Mouse (Mus musculus): ENCODE measurements around the gene Znrd1.

The Znrd1 gene

DNA sequence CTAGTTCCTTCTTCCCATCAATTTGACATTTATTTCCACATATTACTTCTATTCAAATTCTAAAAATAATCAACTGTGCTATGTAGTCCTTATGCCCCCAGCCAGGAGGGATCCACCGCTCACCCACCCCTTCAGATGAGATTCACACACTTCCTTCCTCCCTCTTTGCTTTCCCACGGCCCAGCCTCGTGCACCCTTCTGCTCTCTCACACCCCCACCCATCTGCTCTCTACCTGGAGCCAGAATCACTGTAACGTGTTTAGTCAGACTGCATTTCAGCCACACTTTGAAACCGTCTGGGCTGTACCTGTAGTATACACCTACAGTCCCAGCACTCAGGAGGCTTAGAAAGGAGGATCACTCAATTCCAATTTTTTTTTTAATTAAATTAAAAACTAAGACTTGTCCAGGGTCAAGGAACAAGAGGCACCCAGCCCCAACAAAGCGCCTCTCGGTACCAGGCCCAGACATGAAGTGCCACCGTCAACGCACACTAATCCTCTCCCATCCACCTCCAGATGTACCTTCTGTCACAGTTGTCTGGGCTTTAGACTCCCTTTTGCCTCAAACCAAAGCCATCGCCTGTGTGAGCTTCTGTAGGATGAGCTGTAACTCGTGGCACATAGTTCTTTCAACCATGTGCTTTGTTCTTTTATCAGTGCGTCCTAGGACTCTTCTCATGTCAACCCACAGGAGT is 29.0 kb downstream of the Znrd1 start:
- in situ Hi-C loops (cut with MboI, MseI): no loop called here

DNA sequence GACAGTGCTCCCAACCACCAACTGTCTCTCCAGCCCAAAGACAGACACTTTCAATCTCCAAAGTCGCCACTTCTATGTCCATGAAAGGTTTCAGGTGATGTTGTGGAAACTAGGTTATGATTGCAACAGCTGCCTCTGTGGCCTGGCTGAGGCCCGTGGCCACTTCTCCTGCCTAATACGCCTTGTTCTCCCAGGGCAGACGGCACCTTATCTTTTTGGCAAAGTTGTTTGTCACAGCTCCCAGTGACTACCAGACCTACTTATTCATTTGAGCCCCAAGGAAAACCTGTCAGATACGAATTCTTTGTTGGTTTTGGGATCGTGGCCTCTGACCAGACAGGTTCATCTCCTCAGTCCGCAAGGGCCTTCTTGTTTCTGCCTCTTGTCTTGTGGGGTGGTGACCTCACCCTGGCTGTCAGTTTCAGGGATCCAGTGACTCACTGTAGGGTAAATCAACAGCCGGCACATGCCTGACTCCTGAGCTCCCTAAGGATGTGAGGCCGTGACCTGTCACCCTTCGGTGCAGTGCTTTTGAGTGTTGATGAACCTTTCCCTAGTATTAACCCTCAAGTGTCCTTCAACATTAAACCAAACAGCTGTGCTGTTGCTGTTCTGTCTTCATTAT is 30.8 kb downstream of the Znrd1 start:
- in situ Hi-C loops (cut with MboI, MseI): no loop called here

DNA sequence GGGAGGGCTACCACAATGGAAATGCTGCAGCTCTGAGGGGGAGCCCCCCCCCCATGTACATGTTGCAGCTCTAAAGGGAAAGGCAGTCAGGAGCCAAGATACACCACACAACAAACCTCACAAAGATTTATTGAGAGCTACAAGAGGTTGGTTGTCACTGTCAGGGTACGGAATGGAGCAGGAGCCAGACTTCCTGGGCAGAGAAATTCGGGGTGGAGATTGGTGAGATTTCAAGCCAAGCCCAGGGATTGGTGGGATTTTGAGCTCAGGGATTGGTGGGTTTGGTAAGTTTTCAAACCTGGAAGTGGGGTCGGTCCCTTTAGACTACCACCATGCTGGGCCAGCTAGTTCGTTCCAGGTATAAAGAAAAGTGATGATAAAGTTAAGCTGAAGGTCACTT is 34.9 kb downstream of the Znrd1 start:
- in situ Hi-C loops (cut with MboI, MseI): no loop called here

DNA sequence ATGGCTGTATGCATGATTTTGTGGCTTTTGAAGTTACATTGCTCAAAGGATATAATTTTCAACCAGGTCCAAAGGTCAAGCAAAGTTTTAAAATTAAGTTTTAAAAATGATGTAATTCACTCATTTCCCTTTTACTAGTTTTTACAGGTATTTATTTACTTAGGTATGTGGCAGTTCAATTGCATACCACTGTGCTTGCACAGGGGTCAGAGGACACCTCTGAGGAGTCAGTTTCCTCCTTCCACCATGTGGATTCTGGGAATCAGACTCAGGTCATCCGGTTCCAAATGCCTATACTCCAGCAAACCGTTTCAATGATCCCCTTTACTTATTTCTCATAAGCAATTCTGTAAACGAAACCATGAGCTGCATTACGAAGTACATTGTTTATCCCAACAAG is 35.6 kb downstream of the Znrd1 start:
- in situ Hi-C loops (cut with MboI, MseI): no loop called here

DNA sequence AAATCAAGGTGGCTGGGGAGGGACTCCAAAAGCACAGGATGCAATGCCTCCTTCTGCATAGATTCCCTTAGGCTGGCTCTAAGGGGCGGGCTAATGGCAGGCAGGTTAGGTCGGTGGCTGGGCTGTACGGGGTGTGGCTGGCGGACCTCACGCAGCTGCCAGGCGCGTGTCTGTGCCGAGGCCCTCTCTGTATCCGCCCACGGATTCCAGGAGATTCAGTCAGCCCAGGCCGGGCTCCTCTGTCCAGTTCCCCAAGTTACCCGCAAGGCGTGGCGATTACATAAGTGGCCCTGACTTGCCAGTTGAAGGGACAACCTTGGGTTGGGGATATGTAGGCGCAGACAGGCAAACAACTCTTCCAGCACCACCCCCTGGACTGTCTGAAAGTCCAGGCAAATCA is 38.1 kb downstream of the Znrd1 start:
- in situ Hi-C loops (cut with MboI, MseI): no loop called here

DNA sequence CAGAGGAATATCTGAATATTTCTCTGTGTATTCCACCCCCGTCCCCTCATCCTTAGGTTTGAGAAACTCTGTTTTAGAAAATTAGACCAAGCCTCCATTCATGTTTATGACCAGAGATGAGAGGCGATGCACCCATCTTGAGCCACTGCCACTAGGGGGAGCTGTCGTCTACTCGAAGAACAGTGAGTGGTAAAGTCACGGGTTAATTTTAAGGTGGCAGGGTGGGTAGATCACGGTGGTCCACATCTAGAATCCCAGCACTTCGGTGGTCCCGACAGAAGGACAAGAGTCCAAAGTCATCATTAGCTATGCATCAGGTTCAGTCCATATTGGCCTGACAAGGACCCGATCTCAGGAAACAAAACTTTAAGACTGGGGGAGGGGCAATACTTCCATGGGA is 43.3 kb downstream of the Znrd1 start:
- in situ Hi-C loops (cut with MboI, MseI): no loop called here

DNA sequence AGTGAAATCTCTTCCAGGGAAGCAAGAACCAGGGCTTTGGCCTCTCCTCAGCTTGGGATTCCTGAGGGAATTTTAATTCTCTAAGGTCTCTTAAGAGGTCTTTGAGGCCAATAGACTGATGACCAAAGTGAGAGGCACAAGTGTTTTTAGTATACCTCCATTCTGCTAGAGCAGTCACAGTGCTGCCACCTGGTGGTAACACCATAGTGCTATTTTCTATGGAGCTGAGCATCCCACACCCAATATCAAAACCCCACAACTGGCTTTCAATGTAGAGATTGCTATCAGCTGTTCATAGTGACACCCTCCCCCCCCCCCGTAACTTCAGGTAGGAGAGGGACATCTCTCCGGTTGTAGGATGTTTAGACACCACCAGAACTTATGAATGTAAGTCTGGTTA is 44.3 kb downstream of the Znrd1 start:
- in situ Hi-C loops (cut with MboI, MseI): no loop called here

DNA sequence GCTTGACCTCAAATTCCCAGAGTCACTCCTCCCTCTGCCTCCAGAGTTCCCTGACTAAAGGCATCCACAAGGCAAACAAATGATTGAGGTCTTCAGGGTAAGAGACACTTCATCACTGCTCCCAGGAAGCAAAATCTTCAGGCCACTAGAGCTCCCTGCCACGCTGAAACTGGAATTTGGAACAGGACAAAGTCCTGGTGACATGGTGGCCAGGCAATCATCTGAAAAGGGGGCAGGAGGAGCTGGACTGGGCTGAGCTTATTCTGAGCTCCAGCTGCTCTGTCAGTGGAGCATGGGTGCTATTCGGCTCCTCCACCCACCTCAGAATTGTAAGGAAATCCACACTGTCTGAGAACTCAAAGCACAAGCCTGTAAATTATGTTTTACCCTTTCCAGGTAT is 46.3 kb downstream of the Znrd1 start:
- in situ Hi-C loops (cut with MboI, MseI): no loop called here

DNA sequence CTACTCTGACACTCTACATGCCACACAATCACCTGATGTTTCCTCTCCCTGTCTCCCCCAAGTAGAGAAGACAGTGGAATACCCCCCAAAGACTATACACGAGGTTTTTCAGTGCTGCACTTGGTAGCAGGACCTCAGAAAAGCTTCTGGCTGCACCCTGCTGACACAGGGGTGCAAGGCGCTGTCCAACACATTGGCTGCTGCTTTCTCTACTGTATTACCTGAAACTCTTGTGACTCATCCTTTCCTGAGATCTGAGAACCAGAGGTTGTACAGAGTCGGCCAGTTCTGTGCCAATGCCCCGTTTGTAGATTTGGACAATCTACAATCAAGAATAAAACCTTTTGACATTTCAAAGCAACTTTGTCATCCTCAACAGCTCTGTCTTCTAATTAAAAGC is 48.6 kb downstream of the Znrd1 start:
- in situ Hi-C loops (cut with MboI, MseI): no loop called here

DNA sequence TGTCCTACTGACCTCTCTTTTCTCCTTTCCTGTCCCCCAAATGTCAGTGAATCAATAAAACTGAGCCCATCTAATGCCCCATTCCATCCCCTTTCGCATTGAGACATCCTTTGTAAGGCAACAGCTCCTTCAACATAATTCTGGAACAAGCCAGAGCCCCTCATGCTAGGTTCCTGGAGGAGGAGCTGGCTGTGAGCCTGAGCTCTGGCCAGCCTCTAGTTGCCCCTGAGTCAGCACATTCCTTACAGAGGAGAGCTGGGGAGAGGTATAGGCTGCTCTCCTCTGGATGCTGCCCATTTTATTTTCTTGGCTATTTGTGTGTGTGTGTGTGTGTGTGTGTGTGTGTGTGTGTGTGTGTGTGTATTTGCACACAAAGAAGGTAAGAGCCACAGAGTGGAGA is 50.1 kb downstream of the Znrd1 start:
- in situ Hi-C loops (cut with MboI, MseI): no loop called here

All from T-helper 17 cell (primary cell).